16 mouse cellular contexts compared by ENCODE assay signal in genomic region chr6:14046560-14046959, GRCm38 (mm10).
"Had no signal": no experiment of that assay in that cellular context is flagged by ENCODE, and none has a peak within 500 bp of the region (broad histone marks: within the 10 kb centered on the region; RNA-seq: fewer than 3 reads in every experiment).

No protein-coding gene starts in this region.

- ATAC-seq: liver, postnatal 0 days; lung, postnatal 0 days; midbrain, embryonic 13.5 days; midbrain, embryonic 15.5 days had no signal

- H3K9ac ChIP-seq: liver, postnatal 0 days; lung, embryonic 15.5 days; midbrain, embryonic 13.5 days; midbrain, embryonic 15.5 days; neural tube, embryonic 12.5 days; stomach, embryonic 15.5 days had no signal

- H3K4me1 ChIP-seq: lung, embryonic 15.5 days; megakaryocyte, embryonic 14.5 days; midbrain, embryonic 13.5 days; midbrain, embryonic 15.5 days; neural tube, embryonic 12.5 days; stomach, embryonic 15.5 days had no signal

- H3K27ac ChIP-seq: lung, embryonic 15.5 days; midbrain, embryonic 13.5 days; midbrain, embryonic 15.5 days; neural tube, embryonic 12.5 days; stomach, embryonic 15.5 days; stomach, postnatal 0 days had no signal

- H3K36me3 ChIP-seq: lung, embryonic 15.5 days; midbrain, embryonic 13.5 days; midbrain, embryonic 15.5 days; neural tube, embryonic 12.5 days; stomach, embryonic 15.5 days had no signal

- H3K27me3 ChIP-seq: lung, embryonic 15.5 days; megakaryocyte, embryonic 14.5 days; midbrain, embryonic 13.5 days; midbrain, embryonic 15.5 days; neural tube, embryonic 12.5 days; stomach, embryonic 15.5 days had no signal

- H3K9me3 ChIP-seq: lung, embryonic 15.5 days; megakaryocyte, embryonic 14.5 days; midbrain, embryonic 13.5 days; midbrain, embryonic 15.5 days; neural tube, embryonic 12.5 days; stomach, embryonic 15.5 days had no signal

- H3K4me3 ChIP-seq: lung, embryonic 15.5 days; megakaryocyte, embryonic 14.5 days; midbrain, embryonic 13.5 days; midbrain, embryonic 15.5 days; neural tube, embryonic 12.5 days; stomach, embryonic 15.5 days had no signal

- DNase-seq: liver, postnatal 0 days; lung, adult 2 months; lung, postnatal 14 days; lung, postnatal 36 days; right cerebral cortex, postnatal 14 days; thymus, adult 2 months; thymus, postnatal 25 days; thymus, postnatal 4 days had no signal
